Mouse (Mus musculus): ENCODE results near the gene 2010315B03Rik.

Gene 2010315B03Rik

DNA sequence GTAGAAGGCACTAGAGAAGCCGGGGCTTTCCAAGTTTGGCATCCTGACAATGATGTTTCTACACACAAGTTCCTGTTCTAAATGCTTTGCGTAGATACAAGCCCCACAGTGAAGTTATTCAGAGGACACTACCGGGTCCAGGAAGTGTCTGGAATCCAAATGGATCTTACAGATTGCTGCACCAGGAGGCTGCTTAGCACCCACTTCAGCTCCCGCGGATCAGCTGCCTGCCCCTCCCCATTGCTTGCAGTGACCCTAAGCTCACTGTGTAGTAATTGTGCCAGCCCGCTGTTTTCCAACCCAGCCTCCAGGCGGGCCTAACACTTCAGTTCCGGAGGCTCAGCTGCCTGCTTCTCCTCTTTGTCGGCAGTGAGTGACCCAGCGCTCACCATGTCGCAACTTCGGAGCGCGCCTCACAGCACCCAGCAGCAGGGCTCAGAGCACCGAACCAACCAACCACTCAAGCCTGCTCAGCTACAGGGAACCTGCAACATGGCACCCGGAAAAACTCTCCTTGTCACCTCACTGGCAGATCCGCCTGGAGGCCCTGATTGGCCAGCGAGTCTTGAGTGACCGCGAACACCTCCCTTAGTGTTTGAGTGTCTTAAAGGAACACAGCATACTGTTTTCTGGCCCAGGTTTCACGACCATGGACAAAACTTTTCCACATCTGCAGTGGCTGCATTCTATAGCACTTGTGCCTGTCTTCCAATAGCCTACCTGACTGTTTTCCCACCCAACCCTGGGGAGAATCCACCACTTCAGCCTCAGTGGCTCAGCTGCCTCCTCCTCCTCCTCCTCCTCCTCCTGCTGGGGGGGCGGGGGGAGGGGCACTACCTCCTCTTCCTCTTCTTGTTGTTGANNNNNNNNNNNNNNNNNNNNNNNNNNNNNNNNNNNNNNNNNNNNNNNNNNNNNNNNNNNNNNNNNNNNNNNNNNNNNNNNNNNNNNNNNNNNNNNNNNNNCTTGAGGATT is at the start of gene 2010315B03Rik:
TSS of gene 2010315B03Rik (minus strand) at position 526 of the 972 bp plus-strand sequence.
- DNase-seq: peak; percentile 93

DNA sequence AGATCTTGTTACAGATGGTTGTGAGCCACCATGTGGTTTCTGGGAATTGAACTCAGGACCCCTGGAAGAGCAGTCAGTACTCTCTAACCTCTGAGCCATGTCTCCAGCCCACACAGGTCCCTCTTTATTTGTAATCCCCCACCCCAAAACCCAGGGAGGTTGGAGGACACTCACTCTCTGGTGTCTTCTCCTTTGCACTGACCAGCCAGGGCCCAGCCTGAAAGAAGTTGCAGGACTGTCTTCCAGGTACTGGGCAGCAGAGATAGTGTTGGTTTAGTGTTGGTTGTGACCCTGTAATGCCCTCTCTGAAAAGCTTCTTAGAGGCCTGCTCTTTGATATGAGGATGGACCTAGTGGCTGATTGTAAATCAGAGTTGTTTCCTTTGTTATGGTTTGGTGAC is 994 bp downstream of the 2010315B03Rik start:
- DNase-seq: no peak

DNA sequence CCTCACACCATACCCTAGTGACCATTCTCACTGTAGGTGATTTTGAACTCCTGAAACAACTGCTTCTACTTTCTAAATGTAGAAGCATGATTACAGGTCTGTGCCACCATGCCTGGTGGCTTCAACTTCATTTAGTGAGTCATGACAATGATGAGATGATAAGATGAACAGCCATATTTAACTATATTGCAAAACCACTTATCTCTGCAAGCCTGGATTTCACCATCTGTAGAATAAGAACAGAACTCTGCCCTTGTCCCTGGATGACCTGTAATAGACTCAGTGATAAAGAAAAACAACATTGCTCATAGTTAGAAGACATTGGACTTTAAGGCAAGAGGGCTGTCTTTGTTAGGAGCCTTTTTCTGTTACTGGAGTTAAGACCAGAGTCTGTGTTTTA is 24.2 kb downstream of the 2010315B03Rik start:
- DNase-seq: no peak

DNA sequence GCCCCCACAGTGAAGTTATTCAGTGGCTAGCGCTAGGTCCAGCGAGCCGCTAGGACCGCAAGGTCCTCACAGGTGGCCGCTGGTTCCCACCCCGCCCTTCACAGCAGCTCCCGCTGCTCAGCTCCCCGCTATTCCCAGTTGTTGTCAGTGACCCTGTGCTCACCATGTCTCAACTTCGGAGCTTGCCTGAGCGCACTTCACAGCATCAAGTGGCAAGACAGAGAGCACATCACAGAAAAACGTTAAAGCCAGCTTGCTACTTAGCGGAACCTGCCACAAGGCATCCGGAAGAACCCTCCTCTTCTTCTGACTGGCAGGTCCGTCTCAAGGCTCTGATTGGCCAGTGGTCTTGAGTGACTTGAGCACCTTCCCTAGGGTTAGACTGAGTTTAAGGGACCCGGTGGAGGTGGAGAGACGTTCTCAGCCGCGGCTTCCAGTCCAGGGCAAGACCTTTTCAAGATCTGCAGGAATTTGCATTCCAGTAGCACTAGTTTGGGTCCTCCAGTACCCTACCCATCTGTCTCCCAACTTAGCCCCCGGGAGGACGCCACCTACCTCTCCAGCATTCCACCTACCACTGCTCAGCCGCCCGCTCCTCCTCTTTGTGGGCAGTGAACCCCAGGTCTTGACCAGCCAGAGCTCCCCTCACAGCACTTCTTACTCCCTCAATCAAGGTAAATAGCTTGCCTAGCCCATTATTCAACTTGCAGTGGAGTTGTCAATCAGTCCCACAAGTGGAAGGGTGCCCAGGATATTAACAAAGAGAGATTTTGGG is 30.4 kb downstream of the 2010315B03Rik start:
- DNase-seq: peak; percentile 94

DNA sequence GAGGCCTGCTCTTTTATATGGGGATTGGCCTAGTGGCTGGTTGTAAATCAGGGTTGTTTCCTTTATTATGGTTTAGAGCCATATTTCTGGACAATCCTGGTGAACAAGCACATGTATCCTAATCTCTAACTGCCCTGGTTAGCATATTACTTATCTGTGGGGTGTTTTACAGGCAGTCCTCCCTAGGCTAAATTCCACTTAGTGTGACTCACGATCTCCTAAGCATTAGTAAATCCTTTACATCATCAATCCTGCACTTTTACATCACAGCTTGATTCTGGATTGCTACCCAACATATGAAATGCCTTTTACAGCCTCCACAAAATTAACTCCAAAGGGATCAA is 31.1 kb downstream of the 2010315B03Rik start:
- DNase-seq: no peak

DNA sequence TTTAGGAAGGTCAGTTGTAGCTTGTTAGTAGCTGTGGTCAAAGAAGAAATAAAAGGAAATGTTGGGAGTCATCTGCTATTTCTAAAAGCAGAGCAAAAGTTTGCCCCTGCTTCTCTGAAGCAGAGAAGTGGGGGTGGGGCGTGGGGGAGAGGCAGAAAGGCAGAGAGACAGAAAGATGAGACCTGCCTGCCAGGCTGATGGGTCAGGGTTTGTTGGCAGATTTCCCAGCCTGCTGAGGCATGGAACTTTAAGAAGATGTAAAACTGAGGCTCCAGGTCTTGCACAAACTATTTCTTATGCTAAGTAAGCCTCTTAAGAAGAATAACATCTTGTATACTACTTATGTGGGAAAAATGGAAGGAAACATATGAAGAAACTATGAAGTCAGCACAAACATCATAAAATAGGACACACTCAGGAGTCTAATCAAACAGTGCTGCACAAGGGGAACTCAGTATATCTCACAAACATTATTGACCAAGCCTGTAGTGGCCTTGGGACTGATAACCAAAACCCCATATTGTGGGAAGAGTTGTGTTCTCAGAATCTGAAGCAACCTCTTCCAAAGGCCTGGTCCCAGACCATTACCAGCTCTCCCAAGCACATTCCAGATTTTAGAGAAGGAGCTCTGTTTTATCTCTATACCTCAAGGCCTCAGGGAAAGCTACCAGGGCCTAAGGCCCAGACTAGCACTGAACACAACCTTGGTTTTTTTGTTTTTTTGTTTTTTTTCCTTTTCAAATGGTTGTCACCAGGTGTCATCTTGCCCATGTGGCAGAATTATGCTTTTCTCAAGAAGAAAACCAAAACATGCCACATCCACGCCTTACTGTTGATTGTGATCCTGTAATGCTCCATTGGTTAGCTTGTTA is 31.7 kb downstream of the 2010315B03Rik start:
- no peak for DNase-seq

DNA sequence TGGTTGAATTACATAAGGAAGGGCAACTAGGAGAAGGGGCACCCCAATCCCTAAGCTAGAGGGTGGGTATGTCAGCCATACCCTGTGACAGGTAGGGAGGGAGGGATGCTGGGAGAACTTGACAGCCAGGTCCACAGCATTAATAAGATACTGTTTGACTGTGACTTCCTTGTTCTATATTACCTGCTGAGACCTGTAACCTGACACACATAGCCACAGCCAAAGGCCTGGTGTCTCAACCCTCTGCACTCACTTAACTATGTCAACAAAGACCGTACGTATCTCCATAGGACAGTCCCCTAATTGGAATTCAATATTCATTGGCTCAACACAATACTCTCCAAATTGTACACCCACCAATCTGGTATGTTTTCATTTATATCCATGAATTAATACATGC is 33.2 kb downstream of the 2010315B03Rik start:
- DNase-seq: no peak

DNA sequence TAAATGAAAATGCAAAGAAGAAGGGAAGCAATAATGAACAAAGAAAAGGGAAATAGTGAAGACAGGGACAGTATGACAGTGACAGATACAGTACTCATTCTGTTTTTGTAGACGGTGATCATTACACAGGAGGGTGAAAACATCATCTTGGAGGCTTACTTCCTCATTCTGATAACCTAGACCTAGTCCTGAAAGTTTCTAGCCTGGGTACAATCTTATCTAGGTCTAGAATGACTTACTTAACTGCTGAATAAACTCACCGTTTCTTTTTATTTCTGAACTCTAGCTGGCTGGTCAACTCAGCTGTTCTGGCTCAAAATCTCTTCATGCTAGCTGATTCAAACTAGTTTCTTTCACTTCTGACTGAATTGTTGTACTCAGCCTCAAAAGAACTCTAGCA is 37.4 kb downstream of the 2010315B03Rik start:
- DNase-seq: no peak

DNA sequence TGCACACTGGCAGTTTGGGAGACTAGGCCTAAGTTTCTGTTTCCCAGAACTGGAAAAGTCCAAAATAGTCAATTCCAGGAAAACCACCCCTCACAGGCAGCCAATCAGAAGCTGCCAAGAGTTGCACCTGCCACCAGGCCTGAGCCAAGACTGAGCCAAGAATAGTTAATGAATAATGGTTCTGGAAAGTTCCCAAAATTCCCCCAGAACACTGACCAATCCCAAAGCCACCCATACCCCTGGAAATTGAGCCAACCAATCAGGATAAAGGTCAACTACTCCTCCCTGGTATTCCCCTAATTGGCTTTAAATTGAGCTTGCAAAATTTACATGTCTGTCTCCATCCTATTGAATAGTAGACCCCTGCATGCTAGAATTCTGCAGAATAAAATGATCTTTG is 39.3 kb downstream of the 2010315B03Rik start:
- no peak for DNase-seq

DNA sequence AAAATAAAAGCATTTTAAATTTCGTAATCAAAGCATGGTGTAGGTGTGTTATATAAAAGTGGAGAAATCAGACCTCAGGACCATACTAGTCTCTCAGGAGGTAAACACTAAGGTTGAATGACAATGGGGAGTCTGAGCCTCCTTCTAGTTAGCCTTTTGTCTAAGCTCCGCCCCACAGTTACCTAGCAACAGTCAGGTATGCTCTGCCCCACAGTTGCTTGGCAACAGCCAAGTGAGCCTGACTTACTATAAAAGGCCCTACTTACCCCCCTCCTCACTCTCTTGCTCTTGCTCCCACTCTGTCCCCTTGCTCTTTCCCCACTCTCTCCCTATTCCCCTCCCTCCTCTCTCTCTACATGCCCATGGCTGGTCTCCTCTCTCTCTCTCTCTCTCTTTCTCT is 44.6 kb downstream of the 2010315B03Rik start:
- DNase-seq: peak; percentile 64

DNA sequence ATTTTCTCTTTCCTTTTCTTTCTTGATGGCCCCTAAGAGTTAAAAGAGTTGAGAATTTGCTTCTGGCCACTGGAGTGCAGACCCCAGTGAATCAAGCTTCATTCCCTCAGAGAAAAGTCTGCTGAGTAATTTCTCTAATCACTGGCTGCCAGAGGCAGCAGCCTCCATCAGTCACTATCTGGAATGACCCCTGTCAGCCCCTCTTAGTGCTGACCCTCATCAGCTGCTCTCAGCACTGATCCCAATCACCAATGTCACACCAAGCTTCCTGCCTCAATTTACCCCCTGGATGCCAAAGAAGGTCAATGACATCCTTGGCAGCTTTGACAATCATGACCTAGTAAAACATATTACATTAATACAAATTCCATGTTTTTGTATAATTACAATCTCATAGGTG is 45.0 kb downstream of the 2010315B03Rik start:
- no peak for DNase-seq

DNA sequence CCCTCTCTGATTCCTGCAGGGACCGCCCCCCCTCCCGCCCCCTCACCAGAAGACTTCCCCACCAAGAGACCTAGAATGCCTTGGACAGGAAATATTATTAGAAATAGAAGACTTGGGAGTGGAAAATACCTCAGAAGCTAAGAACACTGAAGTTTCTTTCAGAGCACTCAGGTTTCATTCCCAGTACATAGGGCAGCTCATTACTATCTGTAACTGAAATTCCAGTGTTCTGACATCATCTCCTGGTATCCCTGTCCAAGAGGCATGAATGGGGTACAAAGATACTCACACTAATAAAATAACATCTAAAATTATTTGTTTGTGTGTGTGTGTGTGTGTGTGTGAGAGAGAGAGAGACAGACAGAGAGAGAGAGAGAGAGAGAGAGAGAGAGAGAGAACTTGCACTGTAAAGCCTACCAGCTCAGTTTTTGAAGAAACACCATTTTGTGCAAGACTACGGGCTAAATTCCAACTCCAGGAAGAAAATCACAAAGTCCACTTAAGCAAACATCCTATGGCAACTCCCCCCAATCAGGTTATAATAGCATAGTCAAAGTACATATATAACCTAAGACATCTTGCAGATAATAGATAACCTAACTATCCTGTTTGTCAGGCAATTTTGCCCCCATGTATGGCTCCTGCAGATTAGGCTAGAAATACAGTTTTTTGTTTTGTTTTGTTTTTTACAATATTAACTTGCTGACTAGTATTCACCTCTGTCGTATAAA is 49.3 kb downstream of the 2010315B03Rik start:
- no peak for DNase-seq

DNA sequence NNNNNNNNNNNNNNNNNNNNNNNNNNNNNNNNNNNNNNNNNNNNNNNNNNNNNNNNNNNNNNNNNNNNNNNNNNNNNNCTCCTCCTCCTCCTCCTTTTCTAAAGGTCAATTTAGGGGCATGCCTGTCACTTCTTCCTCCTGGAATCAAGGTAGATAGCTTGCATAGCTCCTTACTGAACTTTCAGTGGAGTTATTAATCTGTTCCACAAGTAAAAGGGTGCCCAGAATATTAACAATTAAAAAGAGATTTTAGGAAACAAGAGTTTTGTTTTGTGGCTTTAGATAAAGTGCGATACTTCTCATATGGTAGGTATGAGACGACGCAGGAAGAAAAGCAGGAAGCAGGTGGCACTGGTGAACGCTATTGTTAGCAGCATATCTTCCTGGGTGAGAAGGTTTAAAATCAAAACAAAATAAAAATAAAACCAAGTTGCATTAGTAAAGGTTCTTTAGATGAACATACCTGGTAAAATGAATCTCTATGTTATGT is 54.4 kb downstream of the 2010315B03Rik start:
- no peak for DNase-seq

DNA sequence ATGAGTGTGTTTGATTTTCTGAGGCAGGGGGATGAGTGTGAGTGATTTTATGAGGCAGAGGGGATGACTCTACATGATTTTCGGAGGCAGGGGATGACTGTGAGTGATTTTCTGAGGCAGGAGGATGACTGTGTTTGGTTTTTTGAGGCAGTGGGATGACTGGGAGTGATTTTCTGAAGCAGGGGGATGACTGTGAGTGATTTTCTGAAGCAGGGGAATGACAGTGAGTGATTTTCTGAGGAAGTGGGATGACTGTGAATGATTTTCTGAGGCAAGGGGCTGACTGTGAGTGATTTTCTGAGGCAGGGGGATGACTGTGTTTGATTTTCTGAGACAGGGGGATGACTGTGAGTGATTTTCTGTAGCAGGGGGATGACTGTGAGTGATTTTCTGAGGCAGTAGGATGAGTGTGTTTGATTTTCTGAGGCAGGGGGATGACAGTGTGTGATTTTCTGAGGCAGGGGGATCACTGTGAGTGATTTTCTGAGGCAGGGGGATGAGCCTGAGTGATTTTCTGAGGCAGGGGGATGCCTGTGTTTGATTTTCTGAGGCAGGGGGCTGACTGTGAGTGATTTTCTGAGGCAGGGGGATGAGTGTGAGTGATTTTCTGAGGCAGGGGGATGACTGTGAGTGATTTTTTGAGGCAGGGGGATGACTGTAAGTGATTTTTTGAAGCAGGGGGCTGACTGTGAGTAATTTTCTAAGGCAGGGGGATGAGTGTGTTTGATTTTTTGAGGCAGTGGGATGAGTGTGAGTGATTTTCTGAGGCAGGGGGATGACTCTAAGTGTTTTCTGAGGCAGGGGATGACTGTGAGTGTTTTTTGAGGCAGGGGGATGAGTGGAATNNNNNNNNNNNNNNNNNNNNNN is 55.1 kb downstream of the 2010315B03Rik start:
- peak; percentile 88 for DNase-seq

DNA sequence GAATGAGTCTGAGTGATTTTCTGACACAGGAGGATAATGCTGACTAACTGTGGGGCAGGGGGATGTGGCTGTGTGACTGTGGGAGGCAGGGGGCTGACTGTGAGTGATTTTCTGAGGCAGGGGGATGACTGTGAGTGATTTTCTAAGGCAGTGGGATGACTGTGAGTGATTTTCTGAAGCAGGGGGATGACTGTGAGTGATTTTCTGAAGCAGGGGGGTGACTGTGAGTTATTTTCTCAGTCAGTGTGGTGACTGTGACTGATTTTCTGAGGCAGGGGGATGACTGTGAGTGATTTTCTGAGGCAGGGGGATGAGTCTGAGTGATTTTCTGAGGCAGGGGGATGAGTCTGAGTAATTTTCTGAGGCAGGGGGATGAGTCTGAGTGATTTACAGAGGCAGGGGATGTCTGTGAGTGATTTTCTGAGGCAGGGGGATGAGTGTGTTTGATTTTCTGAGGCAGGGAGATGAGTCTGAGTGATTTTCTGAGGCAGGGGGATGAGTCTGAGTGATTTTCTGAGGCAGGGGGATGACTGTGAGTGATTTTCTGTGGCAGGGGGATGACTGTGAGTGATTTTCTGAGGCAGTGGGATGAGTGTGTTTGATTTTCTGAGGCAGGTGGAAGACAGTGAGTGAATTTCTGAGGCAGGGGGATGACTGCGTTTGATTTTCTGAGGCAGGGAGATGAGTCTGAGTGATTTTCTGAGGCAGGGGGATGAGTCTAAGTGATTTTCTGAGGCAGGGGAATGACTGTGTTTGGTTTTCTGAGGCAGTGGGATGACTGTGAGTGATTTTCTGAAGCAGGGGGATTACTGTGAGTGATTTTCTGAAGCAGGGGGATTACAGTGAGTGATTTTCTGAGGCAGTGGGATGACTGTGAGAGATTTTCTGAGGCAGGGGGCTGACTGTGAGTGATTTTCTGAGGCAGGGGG is 56.0 kb downstream of the 2010315B03Rik start:
- DNase-seq: peak; percentile 75

DNA sequence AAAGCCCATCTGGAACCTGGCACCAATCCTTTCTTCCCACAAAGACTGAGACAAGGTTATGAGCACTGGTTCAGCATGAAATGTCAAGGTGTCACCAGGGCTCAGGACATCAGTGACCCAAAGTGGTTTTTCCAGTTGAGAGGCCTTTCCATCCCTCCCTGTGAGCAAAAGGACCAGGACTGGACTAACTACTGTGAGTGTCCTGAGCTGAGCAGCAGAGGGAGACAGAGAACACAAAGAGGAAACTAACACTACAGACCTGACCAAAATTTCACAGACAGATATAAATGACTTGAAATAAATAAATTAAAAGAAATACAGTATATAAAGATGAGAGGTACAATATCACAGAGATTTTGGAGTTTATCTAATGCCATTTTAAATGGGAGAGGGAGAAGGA is 61.1 kb downstream of the 2010315B03Rik start:
- peak; percentile 21 for DNase-seq

All from retina, postnatal 1 day (tissue).